Mouse (Mus musculus) adrenal gland, postnatal 14 days (tissue): Measurements from ENCODE around the gene Dhx32. TPM values are rescaled to one million over a fixed set of nuclear protein-coding genes. Genes with fewer than 3 reads are reported as not detected.

Source experiments
- DNase-seq: peaks from one replicate; pipeline ENCODE4 v3.0.0; 2021; ENCODE audit warnings: mixed read lengths
- total RNA-seq: library from RNA; stranded (reverse); gene quantifications from 2 replicates; pipeline ENCODE4 v1.2.3, GENCODE M21; 2021

The Dhx32 gene
- total RNA-seq, 1 experiment from 2014 or later: 41.6 TPM

- peak; percentile 49 for DNase-seq
These were observed 7.3 kb downstream of the Dhx32 start for GRCm38 (mm10) chr7:133775179-133775578.

DNA sequence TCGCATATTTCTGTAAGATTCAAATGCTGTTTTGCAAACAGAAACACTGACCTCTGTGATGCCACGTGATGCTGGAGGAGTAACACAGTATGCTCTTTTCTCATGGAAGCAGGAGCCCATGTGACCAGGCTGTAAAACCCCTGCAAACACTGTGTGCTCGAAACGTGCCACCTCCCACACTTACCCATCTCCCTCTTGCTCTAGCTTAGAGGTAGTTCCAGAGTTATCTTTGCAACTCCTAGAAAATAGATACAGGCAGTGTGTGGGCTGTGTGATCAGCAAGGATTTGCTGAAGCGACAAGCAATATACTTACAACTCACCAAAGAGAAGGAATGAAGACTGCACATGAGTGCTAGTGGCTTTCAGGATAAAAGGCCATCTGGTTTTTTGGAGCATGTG lies 14.0 kb downstream of the Dhx32 start:
- DNase-seq: no peak

GRCm38 (mm10) chr7:133768027-133768426 lies 14.5 kb downstream of the Dhx32 start:
- DNase-seq: no peak

DNA sequence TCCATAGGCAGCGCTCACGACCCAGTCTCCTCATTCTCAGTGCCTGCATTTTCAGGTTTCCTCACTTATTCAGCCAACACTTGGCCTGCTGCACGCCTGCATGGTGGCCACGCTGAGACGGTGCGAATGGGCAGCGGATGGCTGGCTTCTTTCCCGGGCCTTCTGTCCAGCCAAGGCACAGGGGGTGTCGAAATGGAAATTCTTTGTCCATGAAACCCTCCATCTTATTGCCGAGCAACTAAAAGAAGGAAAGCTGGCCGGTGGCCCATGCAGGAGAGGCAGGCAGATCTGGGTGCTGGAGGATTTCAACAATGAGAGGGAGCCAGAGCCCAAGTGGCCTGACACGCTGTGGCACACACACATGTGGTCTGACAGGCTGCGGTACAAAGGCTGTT lies 16.7 kb downstream of the Dhx32 start:
- peak; percentile 82 for DNase-seq

- no peak for DNase-seq
These were observed 17.2 kb downstream of the Dhx32 start for GRCm38 (mm10) chr7:133765240-133765848.

GRCm38 (mm10) chr7:133764425-133764824 lies 18.1 kb downstream of the Dhx32 start:
- DNase-seq: no peak

DNA sequence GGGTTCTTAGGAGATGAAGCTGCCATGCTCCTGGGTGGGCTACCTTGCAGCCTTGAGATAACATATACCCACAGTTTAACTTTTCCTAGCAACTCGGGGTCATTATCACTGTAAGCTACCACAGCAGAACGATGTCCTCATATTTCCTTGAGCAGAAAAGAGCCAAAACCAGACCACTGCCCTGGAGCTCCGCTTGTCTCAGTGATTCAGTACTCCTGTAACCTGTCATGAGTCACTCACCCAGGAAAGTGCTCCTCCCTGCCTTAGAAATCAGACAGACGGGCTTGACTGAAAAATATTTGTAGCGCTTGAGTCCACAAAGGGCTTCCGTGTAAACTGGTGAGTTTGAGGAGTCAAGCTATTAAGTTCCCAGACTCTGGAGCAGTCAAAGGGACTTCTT lies 19.8 kb downstream of the Dhx32 start:
- no peak for DNase-seq

DNA sequence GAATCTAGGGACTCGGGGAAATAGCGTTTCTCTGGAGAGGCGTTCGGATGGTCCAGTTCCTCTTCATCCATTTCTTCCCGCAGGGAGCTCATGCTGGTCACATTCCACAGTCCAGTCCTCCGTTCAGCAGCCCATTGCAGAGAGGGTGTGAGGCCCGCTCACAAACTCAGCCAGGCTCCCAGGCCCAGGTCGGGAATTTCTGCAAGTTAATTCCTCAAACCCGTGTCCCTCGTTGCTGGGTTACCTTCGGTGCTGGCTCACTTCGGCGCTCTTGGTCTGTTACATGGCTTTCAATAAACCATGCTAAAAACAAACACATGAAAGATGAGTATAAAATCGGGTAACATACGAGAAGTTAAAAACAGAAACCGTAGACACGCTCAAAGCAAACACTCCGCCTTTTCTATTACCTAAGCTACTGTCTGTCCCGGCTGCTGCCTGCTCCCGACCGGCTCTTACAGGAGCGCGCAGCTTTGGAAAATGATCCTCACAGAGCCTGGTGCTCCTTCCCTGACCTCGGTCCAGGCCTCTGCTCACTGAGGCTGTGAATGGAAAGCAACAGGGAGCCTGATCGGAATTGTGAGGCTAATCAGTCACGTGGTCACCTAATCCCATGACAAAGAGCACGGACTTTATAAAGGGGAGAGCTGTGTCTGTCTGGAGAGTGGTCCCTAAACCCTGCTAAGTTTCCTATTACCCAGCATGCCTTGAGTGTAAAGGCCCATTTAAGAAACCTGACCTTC lies 22.7 kb downstream of the Dhx32 start:
- no peak for DNase-seq

GRCm38 (mm10) chr7:133758716-133759115 lies 23.8 kb downstream of the Dhx32 start:
- peak; percentile 29 for DNase-seq

DNA sequence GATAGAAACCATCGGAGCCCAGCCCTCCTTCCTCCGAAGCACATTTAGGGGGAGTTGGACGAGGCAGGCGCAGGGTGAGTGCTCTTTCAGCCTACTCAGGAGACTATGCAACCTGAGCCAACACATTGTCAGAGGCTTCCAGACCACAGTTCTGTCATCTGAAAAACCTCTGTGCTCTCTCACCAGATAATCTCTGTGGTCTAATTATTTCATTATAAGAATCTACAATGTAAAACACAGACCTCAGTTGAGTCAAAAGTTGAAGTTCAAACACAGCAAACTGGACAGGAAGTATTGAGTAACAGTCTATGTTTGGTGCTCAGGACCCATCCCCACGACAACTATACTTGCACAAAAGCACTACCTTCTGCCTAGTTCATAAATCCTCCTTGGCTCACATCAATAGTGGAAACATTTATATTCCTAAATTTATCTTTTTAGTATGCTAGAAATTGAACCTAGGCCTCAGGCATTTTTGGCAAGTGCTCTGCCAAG lies 24.5 kb downstream of the Dhx32 start:
- no peak for DNase-seq

DNA sequence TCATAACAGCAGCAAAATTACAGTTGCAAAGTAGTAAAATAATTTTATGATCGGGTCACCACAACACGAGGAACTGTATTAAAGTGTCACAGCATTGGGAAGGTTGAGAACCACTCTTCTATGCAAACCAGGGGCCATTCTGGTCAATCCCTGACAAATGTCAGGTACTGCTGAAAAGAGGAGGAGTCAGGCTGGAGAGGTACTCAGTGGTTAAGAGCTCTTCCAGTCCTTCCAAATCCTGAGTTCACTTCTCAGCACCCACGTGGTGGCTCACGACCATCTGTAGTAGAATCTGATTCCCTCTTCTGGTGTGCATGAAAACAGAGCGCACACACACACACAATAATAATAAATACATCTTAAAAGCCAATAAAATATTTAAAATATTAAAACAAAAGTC lies 31.4 kb downstream of the Dhx32 start:
- no peak for DNase-seq

GRCm38 (mm10) chr7:133750666-133751065 lies 31.9 kb downstream of the Dhx32 start:
- DNase-seq: no peak

DNA sequence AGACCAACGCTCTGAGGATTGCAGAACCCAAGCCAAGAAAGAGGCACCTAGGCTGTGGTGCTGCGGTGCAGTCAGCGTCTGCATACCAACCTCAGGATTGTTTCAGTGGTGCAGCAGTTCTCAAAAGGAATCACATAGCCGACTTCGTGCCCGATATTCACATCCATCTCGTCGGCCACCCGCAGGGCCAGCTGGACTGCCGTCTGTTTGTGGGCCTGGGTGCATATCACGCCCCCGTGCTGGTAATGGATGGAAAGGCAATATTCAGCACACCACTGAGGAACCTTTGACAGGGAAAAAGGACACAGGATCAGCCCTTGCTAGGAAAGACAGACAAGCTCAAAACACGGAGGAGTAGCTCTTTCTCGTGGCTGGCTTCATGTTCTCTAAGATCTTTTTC lies 33.8 kb downstream of the Dhx32 start:
- no peak for DNase-seq

- DNase-seq: peak; percentile 77
These were observed 35.2 kb downstream of the Dhx32 start for GRCm38 (mm10) chr7:133747372-133747771.

GRCm38 (mm10) chr7:133744701-133745100 lies 37.8 kb downstream of the Dhx32 start:
- peak; percentile 18 for DNase-seq

DNA sequence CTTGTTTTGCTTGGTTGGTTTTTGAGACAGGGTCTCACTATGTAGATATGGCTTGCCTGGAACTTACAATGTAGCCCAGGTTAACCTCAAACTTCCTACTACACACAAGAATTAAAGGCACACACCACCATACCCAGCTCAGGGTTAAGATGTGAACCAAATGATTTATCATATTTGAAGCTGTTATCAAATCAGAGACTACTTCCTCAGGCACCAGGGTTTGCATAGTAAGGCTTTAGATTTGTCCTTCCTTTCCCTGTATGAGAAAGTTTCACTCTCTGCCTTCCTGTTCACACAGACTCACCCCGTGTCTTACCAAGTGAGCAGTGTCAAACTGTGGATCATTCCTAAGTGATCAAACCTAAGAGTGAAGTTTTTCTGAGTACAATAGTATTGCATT lies 38.3 kb downstream of the Dhx32 start:
- DNase-seq: no peak

GRCm38 (mm10) chr7:133743611-133744010 lies 38.9 kb downstream of the Dhx32 start:
- peak; percentile 29 for DNase-seq

- no peak for DNase-seq
These were observed 39.8 kb downstream of the Dhx32 start for GRCm38 (mm10) chr7:133742530-133743325.

GRCm38 (mm10) chr7:133740558-133740957 lies 42.0 kb downstream of the Dhx32 start:
- no peak for DNase-seq

DNA sequence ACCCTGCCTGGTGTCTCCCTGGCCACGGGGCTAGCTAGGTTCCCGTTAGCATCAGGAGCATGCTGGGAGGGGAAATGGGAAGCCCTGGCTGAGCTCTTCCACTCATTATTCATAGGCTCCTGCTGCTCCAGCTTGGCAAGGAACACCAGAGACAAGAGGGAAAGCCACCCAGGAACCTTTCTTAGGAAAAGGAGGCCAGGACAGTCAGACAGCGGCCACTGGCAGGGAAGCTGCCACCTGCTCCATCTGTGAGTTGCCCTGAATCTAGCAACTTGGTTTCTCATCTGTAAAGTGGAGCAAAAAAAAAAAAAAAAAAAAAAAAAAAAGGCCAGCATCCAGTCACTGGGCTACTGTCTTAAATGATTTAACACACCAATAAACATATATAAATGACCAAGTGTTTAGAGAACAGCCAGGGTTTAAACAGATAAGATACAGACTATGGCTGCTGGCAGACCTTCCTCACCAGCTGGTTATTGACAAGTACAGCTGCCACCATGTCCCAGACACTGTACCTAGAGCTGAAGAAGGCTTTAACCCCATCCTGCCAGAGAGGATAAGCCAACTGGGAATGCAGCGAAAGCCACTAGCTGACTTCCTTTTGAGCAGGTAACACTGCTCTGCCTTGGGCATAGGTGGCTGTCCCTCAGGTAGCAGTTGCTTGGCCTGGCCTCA lies 50.4 kb downstream of the Dhx32 start:
- DNase-seq: no peak

GRCm38 (mm10) chr7:133730324-133731191 lies 52.0 kb downstream of the Dhx32 start:
- peak; percentile 43 for DNase-seq
